Mouse (Mus musculus): ENCODE measurements around the gene Aars2.

- TF ChIP-seq CTCF (IDR thresholded peaks at IDR 0.05; ENCODE audit: borderline replicate concordance, control insufficient read depth, extremely low read depth, insufficient read depth, low read length, poor library complexity): no peak
- no peak for TF ChIP-seq POLR2A (IDR thresholded peaks at IDR 0.05; ENCODE audit: control insufficient read depth, extremely low read depth, insufficient read depth, low read length, poor library complexity)
Observed at GRCm38 (mm10) chr17:45542705-45543104, 36.1 kb downstream of the Aars2 start.
